Mouse (Mus musculus) limb, embryonic 11.5 days (tissue): ENCODE measurements around the gene B4galt2. TPM values are rescaled to one million over a fixed set of nuclear protein-coding genes. Genes with fewer than 3 reads are reported as not detected.

Experiments used
- ATAC-seq: fragments of 200-750 bp; cut with Nextera tagmentation; 2 replicates; pipeline ENCODE4 v1.8.0; 2017; ENCODE audit warnings: low read depth; ENCODE audit not compliant: insufficient number of reproducible peaks, low FRiP score, low TSS enrichment
- DNase-seq: peaks from one replicate; pipeline ENCODE4 v3.0.0-alpha.2; 2015; ENCODE audit warnings: low spot score
- H3K27ac ChIP-seq: fragments of 300-500 bp; sonication (generic); replicated peaks from 2 replicates; pipeline ENCODE4 v1.5.1; 2014; ENCODE audit warnings: low read depth, mild to moderate bottlenecking, low read length
- H3K27me3 ChIP-seq: fragments of 300-500 bp; sonication (generic); 2 replicates; pipeline ENCODE4 v1.6.1; 2014; ENCODE audit warnings: mild to moderate bottlenecking, low read length, mixed read lengths; ENCODE audit not compliant: control insufficient read depth, insufficient read depth
- H3K36me3 ChIP-seq: fragments of 300-500 bp; sonication (generic); 2 replicates; pipeline ENCODE4 v1.6.1; 2014; ENCODE audit warnings: mild to moderate bottlenecking, low read length, moderate library complexity, mixed read lengths; ENCODE audit not compliant: control insufficient read depth, insufficient read depth
- H3K4me1 ChIP-seq: fragments of 300-500 bp; sonication (generic); 2 replicates; pipeline ENCODE4 v1.6.1; 2014; ENCODE audit warnings: low read length, mixed read lengths; ENCODE audit not compliant: control insufficient read depth, insufficient read depth
- H3K4me2 ChIP-seq: fragments of 300-500 bp; sonication (generic); 2 replicates; pipeline ENCODE4 v1.6.1; 2014; ENCODE audit warnings: low read depth, mild to moderate bottlenecking, moderate library complexity; ENCODE audit not compliant: severe bottlenecking
- H3K4me3 ChIP-seq: fragments of 300-500 bp; sonication (generic); 2 replicates; pipeline ENCODE4 v1.5.1; 2014; ENCODE audit warnings: low read depth, low read length
- H3K9ac ChIP-seq: fragments of 300-500 bp; sonication (generic); 2 replicates; pipeline ENCODE4 v1.6.1; 2014; ENCODE audit warnings: mild to moderate bottlenecking, low read length
- H3K9me3 ChIP-seq: fragments of 300-500 bp; sonication (generic); 2 replicates; pipeline ENCODE4 v1.6.1; 2016; ENCODE audit warnings: low read length; ENCODE audit not compliant: control insufficient read depth
- WGBS: fragments of 180-500 bp; shearing (Covaris S2); extraction: QIAGEN DNeasy Blood & Tissue Kit; methylation state at CpG from one replicate; pipeline ENCODE4 v1.1.7; 2014; 5-methylcytosine and 5-hydroxymethylcytosine counted together
- polyA plus RNA-seq: library from polyadenylated mRNA; unstranded; fragments of >200 nt; fragmentation: Nextera tagmentation; extraction: Ambion mirVana; gene quantifications from 2 replicates; pipeline ENCODE4 v1.2.1, GENCODE M21; 2014

B4galt2 gene
- polyA plus RNA-seq, 1 experiment from 2014 or later, result 26.7 TPM

DNA sequence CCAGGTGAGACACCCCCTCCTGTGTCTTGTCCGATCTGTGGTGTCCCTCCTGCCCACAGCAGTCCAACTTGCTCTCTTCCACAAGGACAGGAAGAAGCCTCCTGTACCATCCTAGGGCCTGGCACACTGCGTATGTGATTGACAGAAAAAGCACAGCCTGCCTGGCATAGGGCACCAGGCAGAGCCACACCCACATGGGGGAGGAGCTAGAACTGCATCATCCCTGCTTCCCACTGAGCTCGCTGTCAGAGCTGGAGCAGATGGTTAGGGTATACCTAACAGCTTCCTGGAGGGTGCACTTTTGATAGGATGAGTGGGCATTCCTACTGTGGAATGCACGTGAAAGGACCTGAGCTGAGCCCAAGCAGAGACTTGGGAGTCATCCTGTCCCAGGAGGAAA lies 20.5 kb downstream of the B4galt2 start:
- H3K9ac ChIP-seq, result no peak overlapping the region
- no peaks in the 10 kb centered on the region for H3K27me3 ChIP-seq
- H3K9me3 ChIP-seq, result no peaks in the 10 kb centered on the region
- 34% methylated on average over 4 of the region's 4 CpGs for WGBS
- DNase-seq (no peak), ATAC-seq (no peak)
- peaks cover 5% of the 10 kb centered on the region; the same call in 1 of the 2 replicates for H3K36me3 ChIP-seq
- H3K4me1 ChIP-seq, result no peaks in the 10 kb centered on the region
- H3K4me2 ChIP-seq, result no peak overlapping the region
- no peak overlapping the region for H3K27ac ChIP-seq
- no peak overlapping the region for H3K4me3 ChIP-seq

GRCm38 (mm10) chr4:117860570-117860969 lies 22.7 kb downstream of the B4galt2 start:
- ATAC-seq, result no peak
- 88% methylated on average over 9 of the region's 9 CpGs for WGBS
- no peak for DNase-seq

DNA sequence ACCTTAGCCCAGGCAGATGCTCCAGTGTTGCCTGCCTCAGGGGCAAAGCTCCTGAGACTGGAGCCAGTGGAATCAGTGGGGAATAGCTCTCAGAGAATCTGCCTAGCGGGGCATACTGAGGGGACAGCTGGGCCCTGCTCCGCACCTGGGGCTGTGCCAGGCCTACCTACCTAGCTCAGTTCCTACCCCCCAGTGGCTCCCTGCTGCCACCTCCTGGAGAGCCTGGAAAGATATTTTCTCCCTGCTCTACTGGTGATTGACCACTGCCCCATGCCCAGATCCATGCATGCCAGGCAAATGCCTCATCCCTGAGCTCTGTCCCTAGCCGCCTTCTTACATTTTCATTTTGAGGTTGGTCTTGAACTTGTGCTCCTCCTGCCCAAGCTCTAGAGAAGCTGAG lies 24.5 kb downstream of the B4galt2 start:
- Histone ChIP-seq H3K36me3 (peaks cover 6% of the 10 kb centered on the region; the same call in 1 of the 2 replicates), H3K27ac (no peak overlapping the region), H3K27me3 (no peaks in the 10 kb centered on the region), H3K9ac (no peak overlapping the region), H3K4me2 (no peak overlapping the region), H3K4me1 (no peaks in the 10 kb centered on the region), H3K9me3 (no peaks in the 10 kb centered on the region), H3K4me3 (no peak overlapping the region)
- DNase-seq (peak; percentile 72), ATAC-seq (peak; percentile 49; the same call in 1 of the 2 replicates)
- WGBS, result 73% methylated on average over 3 of the region's 3 CpGs

More at GRCm38 (mm10) chr4:117860570-117860969, 22.7 kb downstream of the B4galt2 start:
- Histone ChIP-seq H3K27ac (no peak overlapping the region), H3K4me2 (no peak overlapping the region), H3K9ac (no peak overlapping the region), H3K27me3 (no peaks in the 10 kb centered on the region), H3K4me3 (no peak overlapping the region), H3K4me1 (no peaks in the 10 kb centered on the region), H3K9me3 (no peaks in the 10 kb centered on the region), H3K36me3 (peaks cover 9% of the 10 kb centered on the region; the same call in 1 of the 2 replicates)

DNA sequence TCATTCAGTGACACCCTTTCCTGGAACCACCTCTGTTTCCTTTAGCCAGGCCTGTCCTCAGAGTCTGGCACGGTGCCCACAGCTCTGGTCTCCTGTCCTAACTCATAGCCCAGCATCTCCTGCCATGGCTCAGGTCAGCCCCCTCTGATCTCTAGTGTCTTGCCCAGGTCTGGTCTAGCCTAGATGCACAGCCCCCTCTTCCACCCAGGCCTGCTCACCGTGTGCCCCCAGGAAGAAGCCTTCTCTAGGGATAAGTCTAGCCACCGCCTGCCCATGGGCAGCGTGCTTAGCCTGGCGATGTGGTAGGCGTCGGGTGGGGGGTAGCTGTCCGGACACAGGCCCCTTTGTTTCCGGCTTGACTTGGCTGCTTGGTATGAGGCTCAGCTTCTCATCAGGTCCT lies 28.1 kb downstream of the B4galt2 start:
- WGBS, result 93% methylated on average over 9 of the region's 9 CpGs
- ATAC-seq (no peak), DNase-seq (no peak)
- no peak overlapping the region for H3K4me2 ChIP-seq
- H3K9me3 ChIP-seq, result no peaks in the 10 kb centered on the region
- H3K9ac ChIP-seq, result no peak overlapping the region; the same call in 1 of the 2 replicates
- peaks cover 4% of the 10 kb centered on the region; the same call in 1 of the 2 replicates for H3K36me3 ChIP-seq
- H3K4me3 ChIP-seq, result no peak overlapping the region
- H3K27ac ChIP-seq, result no peak overlapping the region
- H3K4me1 ChIP-seq, result no peaks in the 10 kb centered on the region
- H3K27me3 ChIP-seq, result no peaks in the 10 kb centered on the region

DNA sequence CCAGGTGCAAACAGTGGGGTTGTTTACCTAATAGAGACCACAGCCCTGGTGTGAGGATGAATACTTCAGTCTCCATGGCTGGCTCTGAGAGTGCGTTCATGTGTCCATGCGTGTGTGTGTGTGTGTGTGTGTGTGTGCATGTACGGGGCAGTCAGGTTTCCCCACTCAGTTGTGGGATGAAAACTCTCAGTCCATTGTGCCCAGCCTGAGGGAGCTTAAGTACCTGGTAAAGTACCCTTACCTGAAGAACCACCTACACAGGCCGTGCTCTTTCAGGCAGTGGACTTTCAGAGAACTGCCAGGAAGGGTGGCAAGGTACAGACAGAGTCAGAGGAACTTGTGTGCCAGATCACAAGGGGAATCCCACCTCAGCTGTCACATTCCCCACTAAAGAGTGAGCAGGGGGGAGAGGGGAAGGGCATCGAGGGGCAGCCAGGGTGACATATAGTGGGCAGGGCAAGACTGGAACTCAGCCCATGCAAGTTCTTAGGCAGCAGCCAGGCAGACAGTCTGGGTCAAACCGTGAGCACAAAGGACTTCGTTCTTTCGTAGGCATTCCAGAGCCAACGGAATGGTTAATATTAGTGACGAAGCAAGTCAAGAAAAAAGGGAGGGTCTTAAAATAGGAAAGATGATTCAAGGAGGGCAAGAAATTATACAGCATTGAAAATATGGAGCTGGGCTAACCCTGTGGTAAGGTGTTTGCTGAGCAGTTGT lies 31.0 kb downstream of the B4galt2 start:
- H3K4me1 ChIP-seq, result peaks cover 2% of the 10 kb centered on the region; the same call in 1 of the 2 replicates
- H3K4me2 ChIP-seq, result no peak overlapping the region
- peaks cover 4% of the 10 kb centered on the region; the same call in 1 of the 2 replicates for H3K36me3 ChIP-seq
- ATAC-seq (no peak), DNase-seq (no peak)
- H3K27me3 ChIP-seq, result no peaks in the 10 kb centered on the region
- WGBS, result 91% methylated on average over 10 of the region's 10 CpGs
- H3K4me3 ChIP-seq, result no peak overlapping the region
- H3K9ac ChIP-seq, result no peak overlapping the region; the same call in 1 of the 2 replicates
- no peaks in the 10 kb centered on the region for H3K9me3 ChIP-seq
- no peak overlapping the region for H3K27ac ChIP-seq

- H3K9me3 ChIP-seq, result no peaks in the 10 kb centered on the region
- 81% methylated on average over 7 of the region's 7 CpGs for WGBS
- DNase-seq (no peak), ATAC-seq (no peak)
- no peak overlapping the region for H3K9ac ChIP-seq
- no peaks in the 10 kb centered on the region for H3K27me3 ChIP-seq
- peaks cover 2% of the 10 kb centered on the region; the same call in 1 of the 2 replicates for H3K36me3 ChIP-seq
- no peak overlapping the region for H3K4me2 ChIP-seq
- H3K27ac ChIP-seq, result no peak overlapping the region
- peaks cover 5% of the 10 kb centered on the region; the same call in 1 of the 2 replicates for H3K4me1 ChIP-seq
- H3K4me3 ChIP-seq, result no peak overlapping the region
Measured at GRCm38 (mm10) chr4:117850871-117851270, 32.4 kb downstream of the B4galt2 start.

GRCm38 (mm10) chr4:117850176-117850575 lies 33.1 kb downstream of the B4galt2 start:
- no peaks in the 10 kb centered on the region for H3K9me3 ChIP-seq
- 81% methylated on average over 7 of the region's 7 CpGs for WGBS
- no peak overlapping the region for H3K4me3 ChIP-seq
- H3K4me1 ChIP-seq, result peaks cover 5% of the 10 kb centered on the region; the same call in 1 of the 2 replicates
- H3K27me3 ChIP-seq, result no peaks in the 10 kb centered on the region
- ATAC-seq (no peak), DNase-seq (no peak)
- peaks cover 3% of the 10 kb centered on the region; the same call in 1 of the 2 replicates for H3K36me3 ChIP-seq
- no peak overlapping the region for H3K4me2 ChIP-seq
- H3K9ac ChIP-seq, result no peak overlapping the region
- no peak overlapping the region for H3K27ac ChIP-seq

DNA sequence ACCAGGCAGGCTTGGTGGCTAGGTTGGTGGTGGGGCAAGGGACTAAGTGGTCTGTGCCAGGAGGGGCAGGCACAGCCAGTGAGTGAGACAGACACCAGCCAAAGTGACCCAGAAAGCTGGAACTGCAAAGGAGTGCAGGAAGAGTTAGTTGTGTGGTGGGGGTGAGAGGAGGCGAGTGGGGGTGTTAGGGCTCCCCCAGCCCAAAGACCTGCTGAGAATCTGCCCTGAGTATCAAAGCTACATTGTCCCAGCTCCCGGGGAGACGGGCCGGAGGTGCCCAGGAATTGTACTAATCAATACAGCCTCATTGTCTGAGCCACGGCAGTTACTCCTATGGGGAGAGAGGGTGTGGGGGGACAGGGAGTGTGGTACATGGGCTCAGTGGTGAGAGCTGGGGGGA lies 33.8 kb downstream of the B4galt2 start:
- no peak overlapping the region for H3K27ac ChIP-seq
- ATAC-seq (no peak), DNase-seq (no peak)
- no peak overlapping the region for H3K4me3 ChIP-seq
- H3K4me1 ChIP-seq, result peaks cover 5% of the 10 kb centered on the region; the same call in 1 of the 2 replicates
- peaks cover 3% of the 10 kb centered on the region; the same call in 1 of the 2 replicates for H3K36me3 ChIP-seq
- H3K9ac ChIP-seq, result no peak overlapping the region
- no peaks in the 10 kb centered on the region for H3K9me3 ChIP-seq
- 69% methylated on average over 5 of the region's 5 CpGs for WGBS
- H3K4me2 ChIP-seq, result no peak overlapping the region
- H3K27me3 ChIP-seq, result no peaks in the 10 kb centered on the region
